Mouse (Mus musculus): Measurements from ENCODE around the gene Prom2. TPM values are rescaled to one million over a fixed set of nuclear protein-coding genes. Genes with fewer than 3 reads are reported as not detected.

Gene Prom2
- 0.06 and 0.36 TPM in 2 replicates for polyA plus RNA-seq (2021; fragmentation: Nextera tagmentation)
- long read RNA-seq, experiment 1, partial matches to known transcripts: 1 of 1 reads
- long read RNA-seq, experiment 1, other reads (novel, unspliced or antisense): 0 of 1 reads
- long read RNA-seq, experiment 2: 0 reads

DNA sequence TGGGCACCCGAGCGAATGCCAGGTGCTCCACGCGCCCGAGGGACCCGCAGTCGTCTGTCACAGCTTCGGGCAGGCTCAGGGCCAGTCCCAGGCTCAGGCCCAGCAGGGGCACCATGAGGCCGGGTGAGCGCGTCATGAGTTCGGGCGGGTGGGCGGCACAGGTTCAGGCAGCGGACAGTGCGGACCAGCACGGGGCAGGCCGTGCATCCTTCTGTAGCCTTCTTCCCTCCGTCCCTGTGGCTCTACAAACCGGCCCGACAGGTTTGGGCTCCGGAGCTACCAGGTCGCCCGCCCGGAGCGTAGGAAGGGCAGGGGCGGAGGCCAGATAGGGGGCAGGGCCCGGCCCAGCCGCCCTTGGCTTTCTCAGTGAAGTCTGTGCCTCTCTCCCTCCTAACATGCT lies at the start of gene Prom2:
Gene Prom2, minus strand, starts transcription at position 283 of the 400 bp plus-strand sequence.

DNA sequence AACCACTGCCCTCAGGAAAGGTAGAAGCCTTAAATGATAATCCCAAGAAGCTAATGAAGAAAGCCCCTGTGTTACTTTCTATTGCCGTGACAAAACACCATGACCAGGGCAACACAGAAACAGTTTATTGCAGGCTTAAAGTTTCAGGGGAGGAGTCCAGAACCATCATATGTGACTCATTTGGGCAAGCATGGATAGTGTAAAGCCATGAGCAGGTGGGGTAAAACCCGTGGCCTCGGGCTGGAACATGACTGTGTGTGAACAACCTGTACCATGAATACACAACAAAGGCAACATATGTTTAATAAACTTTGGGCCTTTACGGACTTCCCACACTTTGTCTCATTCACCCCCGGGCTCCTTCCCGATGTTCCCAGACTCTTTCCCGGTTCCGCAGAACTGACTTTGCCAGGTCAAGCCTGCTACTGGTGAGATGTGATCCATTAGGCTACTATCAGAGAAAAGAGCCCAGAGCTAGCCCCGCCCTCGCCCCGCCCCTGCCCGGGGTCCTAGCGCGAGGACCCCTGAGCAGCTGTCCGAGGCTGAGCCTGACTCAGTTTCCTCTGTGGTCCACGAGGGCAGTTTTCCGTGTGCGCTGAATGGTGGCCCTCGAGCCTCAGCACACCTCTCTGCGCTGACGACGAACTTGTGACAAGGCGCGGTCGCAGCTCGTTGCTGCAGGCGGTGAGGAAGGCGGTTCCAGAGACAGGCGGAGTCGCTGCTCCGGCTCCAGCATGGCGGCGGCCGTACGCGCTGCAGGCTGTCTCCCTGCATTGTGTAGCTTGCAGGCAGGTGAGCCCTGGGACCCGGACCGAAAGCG lies 45.6 kb upstream of the Prom2 start, which contains the start of the genes Zfp661 and Mrps5:
Gene Zfp661, minus strand, starts transcription at position 401 of the 820 bp plus-strand sequence.
Gene Mrps5, plus strand, starts transcription at position 529 of the 820 bp plus-strand sequence.

GRCm38 (mm10) chr2:127522006-127522441 lies 19.2 kb downstream of the Prom2 start, which contains the start of gene Kcnip3:
TSS of gene Kcnip3 (minus strand) at chr2:127522094.

Other genes with a start within 250 kb of the Prom2 start
- 2.4 and 2.9 TPM in 2 replicates for gene Dusp2, start 205.3 kb downstream of the Prom2 start, polyA plus RNA-seq (2021; fragmentation: Nextera tagmentation)
- gene Astl, start 202.8 kb downstream of the Prom2 start, polyA plus RNA-seq (2021; fragmentation: Nextera tagmentation): not detected in 2 replicates
- gene Adra2b, start 178.3 kb downstream of the Prom2 start, polyA plus RNA-seq (2021; fragmentation: Nextera tagmentation): 0.73 and 1.2 TPM in 2 replicates
- gene Gpat2, start 116.3 kb downstream of the Prom2 start, polyA plus RNA-seq (2021; fragmentation: Nextera tagmentation): 0.08 TPM in 1 of 2 replicates, not detected in the other
- 39.2 and 51.0 TPM in 2 replicates for gene Fahd2a, start 96.9 kb downstream of the Prom2 start, polyA plus RNA-seq (2021; fragmentation: Nextera tagmentation)
- gene Kcnip3, start 19.4 kb downstream of the Prom2 start, polyA plus RNA-seq (2021; fragmentation: Nextera tagmentation): 44.6 and 49.5 TPM in 2 replicates
- gene Zfp661, start 45.6 kb upstream of the Prom2 start, polyA plus RNA-seq (2021; fragmentation: Nextera tagmentation): 2.1 and 2.2 TPM in 2 replicates
- gene Mrps5, start 45.8 kb upstream of the Prom2 start, polyA plus RNA-seq (2021; fragmentation: Nextera tagmentation): 120 and 133 TPM in 2 replicates
- gene Mal, start 115.2 kb upstream of the Prom2 start, polyA plus RNA-seq (2021; fragmentation: Nextera tagmentation): 101 and 140 TPM in 2 replicates
- gene Mall, start 188.5 kb upstream of the Prom2 start, polyA plus RNA-seq (2021; fragmentation: Nextera tagmentation): 0.10 and 0.49 TPM in 2 replicates
- gene Nphp1, start 247.4 kb upstream of the Prom2 start, polyA plus RNA-seq (2021; fragmentation: Nextera tagmentation): 7.8 and 8.7 TPM in 2 replicates